Mouse (Mus musculus): ENCODE results near the gene Naa15.

GRCm38 (mm10) chr3:51416073-51416363, 1.1 kb downstream of the Naa15 start:
- no peak for TF ChIP-seq ZC3H11A (IDR thresholded peaks at IDR 0.05; ENCODE audit: low read depth, low read length)
- no peak for TF ChIP-seq ZKSCAN1 (IDR thresholded peaks at IDR 0.05; ENCODE audit: borderline replicate concordance, low read depth, low read length)
- TF ChIP-seq BHLHE40 (IDR thresholded peaks at IDR 0.05; ENCODE audit: low read depth, low read length), result no peak
- TF ChIP-seq EP300 (IDR thresholded peaks at IDR 0.05; ENCODE audit: low read length), result no peak
- TF ChIP-seq MYC (IDR thresholded peaks at IDR 0.05; ENCODE audit: low read depth, low read length), result no peak
- no peak for TF ChIP-seq MAZ (IDR thresholded peaks at IDR 0.05; ENCODE audit: low read depth, low read length)
- TF ChIP-seq POLR2A (IDR thresholded peaks at IDR 0.05; ENCODE audit: low read depth, low read length), result no peak

All from CH12.LX (cell line).